Mouse (Mus musculus) MEL (cell line): ENCODE data around the gene Mettl11b. TPM values are rescaled to one million over a fixed set of nuclear protein-coding genes. Genes with fewer than 3 reads are reported as not detected.

Experiments
- DNase-seq: peaks from one replicate; pipeline ENCODE4 v3.0.0; 2011; ENCODE audit warnings: low read depth, low spot score
- H3K27ac ChIP-seq: 2 replicates; pipeline ENCODE4 v1.5.1; 2012; ENCODE audit warnings: low read depth, mild to moderate bottlenecking, control low read depth, low read length, moderate library complexity; ENCODE audit not compliant: control insufficient read depth
- H3K27me3 ChIP-seq, 2 experiments: fragments of 150-350 bp in 1 of 2; sonication (generic) in 1 of 2; 2 replicates each; pipeline ENCODE4 v1.6.1; 2012; ENCODE audit warnings: low read length in 2 of 2, mild to moderate bottlenecking in 2 of 2, improper control_type of control experiment in 1 of 2, moderate library complexity in 1 of 2; ENCODE audit not compliant: insufficient read depth in 2 of 2, control insufficient read depth in 1 of 2
- H3K36me3 ChIP-seq, 2 experiments: 2 replicates each; pipeline ENCODE4 v1.6.1; 2012 to 2014; ENCODE audit warnings: low read length in 2 of 2, improper control_type of control experiment in 1 of 2, inconsistent platforms in 1 of 2, mild to moderate bottlenecking in 1 of 2; ENCODE audit not compliant: insufficient read depth in 2 of 2, control insufficient read depth in 1 of 2
- H3K4me1 ChIP-seq, 2 experiments: fragments of 150-350 bp in 1 of 2; sonication (generic) in 1 of 2; 2 replicates each; pipeline ENCODE4 v1.6.1; 2012; ENCODE audit warnings: low read length in 2 of 2, improper control_type of control experiment in 1 of 2, mild to moderate bottlenecking in 1 of 2; ENCODE audit not compliant: insufficient read depth in 2 of 2, control insufficient read depth in 1 of 2
- H3K4me3 ChIP-seq, 2 experiments: fragments of 150-350 bp in 1 of 2; sonication (generic) in 1 of 2; 2 replicates each; pipeline ENCODE4 v1.5.1; 2012; ENCODE audit warnings: low read depth in 2 of 2, low read length in 2 of 2, mild to moderate bottlenecking in 2 of 2, moderate library complexity in 2 of 2, control low read depth in 1 of 2, improper control_type of control experiment in 1 of 2; ENCODE audit not compliant: control insufficient read depth in 1 of 2, insufficient read depth in 1 of 2
- H3K79me2 ChIP-seq: 2 replicates; pipeline ENCODE4 v1.6.1; 2012; ENCODE audit warnings: mild to moderate bottlenecking, low read length, moderate library complexity; ENCODE audit not compliant: control insufficient read depth, poor library complexity, insufficient read depth
- H3K9ac ChIP-seq: 2 replicates; pipeline ENCODE4 v1.6.1; 2012; ENCODE audit warnings: low read depth, mild to moderate bottlenecking, control low read depth, low read length, moderate library complexity; ENCODE audit not compliant: control insufficient read depth, poor library complexity, severe bottlenecking
- H3K9me3 ChIP-seq: fragments of 150-350 bp; sonication (generic); replicated peaks from 2 replicates; pipeline ENCODE4 v1.6.1; 2012; ENCODE audit warnings: mild to moderate bottlenecking, low read length, improper control_type of control experiment, moderate library complexity; ENCODE audit not compliant: insufficient read depth
- BHLHE40 ChIP-seq: IDR thresholded peaks from 2 replicates; pipeline ENCODE4 v1.6.1; 2012; ENCODE audit warnings: low read depth, mild to moderate bottlenecking, inconsistent platforms, low read length, improper control_type of control experiment, borderline replicate concordance
- CHD2 ChIP-seq: IDR thresholded peaks from 2 replicates; pipeline ENCODE4 v1.6.1; 2011; ENCODE audit warnings: low read length, improper control_type of control experiment
- CTCF ChIP-seq, 3 experiments: IDR thresholded peaks in 2 of 3; conservative IDR thresholded peaks in 1 of 3; 2 replicates each; pipeline ENCODE4 v1.5.1; 2011 to 2012; ENCODE audit warnings: low read length in 3 of 3, low read depth in 2 of 3, mild to moderate bottlenecking in 2 of 3, improper control_type of control experiment in 1 of 3, inconsistent platforms in 1 of 3, mixed read lengths in 1 of 3, moderate library complexity in 1 of 3; ENCODE audit not compliant: control insufficient read depth in 1 of 3, insufficient read depth in 1 of 3, poor library complexity in 1 of 3, severe bottlenecking in 1 of 3
- E2F4 ChIP-seq: IDR thresholded peaks from 2 replicates; pipeline ENCODE4 v1.6.1; 2011; ENCODE audit warnings: low read depth, low read length, improper control_type of control experiment, borderline replicate concordance
- ELF1 ChIP-seq: IDR thresholded peaks from 2 replicates; pipeline ENCODE4 v1.6.1; 2014; ENCODE audit warnings: low read depth, mild to moderate bottlenecking, inconsistent platforms, low read length, improper control_type of control experiment, moderate library complexity
- GATA1 ChIP-seq: IDR thresholded peaks from 2 replicates; pipeline ENCODE4 v1.6.1; 2011; ENCODE audit warnings: low read depth, low read length, improper control_type of control experiment
- HCFC1 ChIP-seq: IDR thresholded peaks from 2 replicates; pipeline ENCODE4 v1.6.1; 2012; ENCODE audit warnings: low read depth, mild to moderate bottlenecking, inconsistent platforms, low read length, improper control_type of control experiment, moderate library complexity
- KAT2A ChIP-seq: conservative IDR thresholded peaks from 2 replicates; pipeline ENCODE4 v1.6.1; 2012; ENCODE audit warnings: low read depth, low read length, improper control_type of control experiment, inconsistent platforms
- MAFK ChIP-seq: IDR thresholded peaks from 2 replicates; pipeline ENCODE4 v1.6.1; 2011; ENCODE audit warnings: low read depth, mild to moderate bottlenecking, low read length, improper control_type of control experiment, borderline replicate concordance
- MAX ChIP-seq: IDR thresholded peaks from 2 replicates; pipeline ENCODE4 v1.6.1; 2011; ENCODE audit warnings: low read length, improper control_type of control experiment
- MAZ ChIP-seq: IDR thresholded peaks from 2 replicates; pipeline ENCODE4 v1.6.1; 2012; ENCODE audit warnings: low read depth, mild to moderate bottlenecking, inconsistent platforms, low read length, improper control_type of control experiment
- MEF2A ChIP-seq: IDR thresholded peaks from 2 replicates; pipeline ENCODE4 v1.6.1; 2014; ENCODE audit warnings: low read depth, mild to moderate bottlenecking, inconsistent platforms, low read length, improper control_type of control experiment; ENCODE audit not compliant: poor library complexity, insufficient replicate concordance, severe bottlenecking; ENCODE audit errors: extremely low read depth
- MXI1 ChIP-seq: IDR thresholded peaks from 2 replicates; pipeline ENCODE4 v1.6.1; 2011; ENCODE audit warnings: mild to moderate bottlenecking, low read depth, low read length, improper control_type of control experiment
- MYC ChIP-seq: IDR thresholded peaks from 2 replicates; pipeline ENCODE4 v1.6.1; 2011; ENCODE audit warnings: low read depth, mild to moderate bottlenecking, low read length, improper control_type of control experiment, moderate library complexity
- NELFE ChIP-seq: IDR thresholded peaks from 2 replicates; pipeline ENCODE4 v1.6.1; 2011; ENCODE audit warnings: low read depth, low read length, improper control_type of control experiment
- RAD21 ChIP-seq: IDR thresholded peaks from 2 replicates; pipeline ENCODE4 v1.6.1; 2011; ENCODE audit warnings: mild to moderate bottlenecking, low read depth, low read length, improper control_type of control experiment
- SIN3A ChIP-seq: IDR thresholded peaks from 2 replicates; pipeline ENCODE4 v1.6.1; 2012; ENCODE audit warnings: low read length, improper control_type of control experiment, inconsistent platforms
- TCF12 ChIP-seq: IDR thresholded peaks from 2 replicates; pipeline ENCODE4 v1.6.1; 2014; ENCODE audit warnings: low read depth, mild to moderate bottlenecking, inconsistent platforms, low read length, improper control_type of control experiment, moderate library complexity
- UBTF ChIP-seq: IDR thresholded peaks from 2 replicates; pipeline ENCODE4 v1.6.1; 2012; ENCODE audit warnings: low read depth, mild to moderate bottlenecking, inconsistent platforms, low read length, improper control_type of control experiment, moderate library complexity, borderline replicate concordance; ENCODE audit not compliant: insufficient read depth
- USF1 ChIP-seq: IDR thresholded peaks from 2 replicates; pipeline ENCODE4 v1.6.1; 2014; ENCODE audit warnings: low read depth, mild to moderate bottlenecking, inconsistent platforms, low read length, improper control_type of control experiment, moderate library complexity
- USF2 ChIP-seq, 2 experiments: IDR thresholded peaks; 2 replicates each; pipeline ENCODE4 v1.6.1; 2011 to 2012; ENCODE audit warnings: improper control_type of control experiment in 2 of 2, low read length in 2 of 2, borderline replicate concordance in 1 of 2, inconsistent platforms in 1 of 2, low read depth in 1 of 2, mild to moderate bottlenecking in 1 of 2; ENCODE audit not compliant: insufficient read depth in 1 of 2
- ZC3H11A ChIP-seq: IDR thresholded peaks from 2 replicates; pipeline ENCODE4 v1.6.1; 2012; ENCODE audit warnings: low read depth, mild to moderate bottlenecking, inconsistent platforms, low read length, improper control_type of control experiment
- ZMIZ1 ChIP-seq: IDR thresholded peaks from 2 replicates; pipeline ENCODE4 v1.6.1; 2012; ENCODE audit warnings: low read depth, mild to moderate bottlenecking, inconsistent platforms, low read length, improper control_type of control experiment, moderate library complexity
- ZNF384 ChIP-seq: IDR thresholded peaks from 2 replicates; pipeline ENCODE4 v1.6.1; 2012; ENCODE audit warnings: low read depth, mild to moderate bottlenecking, inconsistent platforms, low read length, improper control_type of control experiment
- polyA plus RNA-seq, 2 experiments: library from polyadenylated mRNA; stranded (reverse) in 1 of 2; unstranded in 1 of 2; fragments of >175 nt in 1 of 2; fragments of >200 nt in 1 of 2; gene quantifications; 2 replicates each; pipeline versions ENCODE4 v1.2.1 to v1.2.4; 2012; ENCODE audit warnings: low replicate concordance in 2 of 2, low read depth in 1 of 2; ENCODE audit not compliant: insufficient read length in 2 of 2, insufficient read depth in 1 of 2, missing spikeins in 1 of 2
- total RNA-seq: library from RNA; depleted of rRNA; stranded (reverse); fragments of 300-350 nt; gene quantifications from 2 replicates; pipeline ENCODE4 v1.2.3, GENCODE M21; 2012

Gene Mettl11b
- total and polyA plus RNA-seq, 3 experiments, result not detected

- Histone ChIP-seq H3K4me3 (no peak overlapping the region), H3K36me3 (no peaks in the 10 kb centered on the region), H3K79me2 (no peaks in the 10 kb centered on the region), H3K9ac (no peak overlapping the region), H3K9me3 (no peaks in the 10 kb centered on the region), H3K27ac (no peak overlapping the region), H3K4me1 (no peaks in the 10 kb centered on the region), H3K27me3 (no peaks in the 10 kb centered on the region)
- TF ChIP-seq ZMIZ1 (no peak), NELFE (no peak), UBTF (no peak), GATA1 (no peak), MXI1 (no peak), CTCF (IDR thresholded peaks at IDR 0.05 in 2 of 3, conservative IDR thresholded peaks at IDR 0.05 in 1 of 3; ENCODE audit: control insufficient read depth in 1 of 3, insufficient read depth in 1 of 3, low read depth in 2 of 3, low read length in 3 of 3, poor library complexity in 1 of 3, severe bottlenecking in 1 of 3) (no peak), RAD21 (no peak), USF2 (IDR thresholded peaks at IDR 0.05; ENCODE audit: borderline replicate concordance in 1 of 2, insufficient read depth in 1 of 2, low read depth in 1 of 2, low read length in 2 of 2) (no peak), BHLHE40 (no peak), MAZ (no peak), ZNF384 (no peak)
- DNase-seq, result no peak
Measured at GRCm38 (mm10) chr1:163708618-163709017, 16.4 kb downstream of the Mettl11b start.

- TF ChIP-seq CTCF (IDR thresholded peaks at IDR 0.05 in 2 of 3, conservative IDR thresholded peaks at IDR 0.05 in 1 of 3; ENCODE audit: control insufficient read depth in 1 of 3, insufficient read depth in 1 of 3, low read depth in 2 of 3, low read length in 3 of 3, poor library complexity in 1 of 3, severe bottlenecking in 1 of 3), result no peak
- TF ChIP-seq MEF2A, result no peak
- no peak for TF ChIP-seq MAX
- no peak for TF ChIP-seq MYC
- TF ChIP-seq USF1, result no peak
- no peak for TF ChIP-seq ZC3H11A
- TF ChIP-seq MAFK, result no peak
- no peak for TF ChIP-seq ZMIZ1
- TF ChIP-seq TCF12, result no peak
- TF ChIP-seq KAT2A, result no peak
- TF ChIP-seq HCFC1, result no peak
- no peak for TF ChIP-seq E2F4
- no peak for TF ChIP-seq ZNF384
- no peak for TF ChIP-seq CHD2
- no peak for TF ChIP-seq ELF1
- no peak for TF ChIP-seq SIN3A
- DNase-seq, result no peak
- Histone ChIP-seq H3K27me3 (no peaks in the 10 kb centered on the region; a peak in 1 of 4 replicates), H3K79me2 (no peaks in the 10 kb centered on the region), H3K4me3 (no peak overlapping the region), H3K9ac (no peak overlapping the region), H3K36me3 (no peaks in the 10 kb centered on the region), H3K4me1 (no peaks in the 10 kb centered on the region), H3K9me3 (no peaks in the 10 kb centered on the region), H3K27ac (no peak overlapping the region)
Measured at GRCm38 (mm10) chr1:163700571-163700970, 24.5 kb downstream of the Mettl11b start.
